Mouse (Mus musculus): ENCODE measurements around the gene Thap4.
A peak's percentile ranks its signal among the peaks of the same experiment; 100 is the strongest.
"Not testable (repeated sequence)": the region's sequence is repeated elsewhere in the genome, so short reads cannot be mapped to it uniquely, and the experiment has no call there.

Gene Thap4

GRCm38 (mm10) chr1:93754573-93755290, at the start of gene Thap4:
Thap4 (minus strand) TSS chr1:93754864.
- ATAC-seq (ENCODE audit: low TSS enrichment) = peak; percentile 89

GRCm38 (mm10) chr1:93803556-93804507, 49.2 kb upstream of the Thap4 start, which contains the start of gene Ing5:
Ing5 (plus strand) TSS chr1:93803965.
- ATAC-seq (ENCODE audit: low TSS enrichment) = peak; percentile 74

- no peak for ATAC-seq (ENCODE audit: low TSS enrichment)
Measured at GRCm38 (mm10) chr1:93802771-93803170, 48.1 kb upstream of the Thap4 start.

DNA sequence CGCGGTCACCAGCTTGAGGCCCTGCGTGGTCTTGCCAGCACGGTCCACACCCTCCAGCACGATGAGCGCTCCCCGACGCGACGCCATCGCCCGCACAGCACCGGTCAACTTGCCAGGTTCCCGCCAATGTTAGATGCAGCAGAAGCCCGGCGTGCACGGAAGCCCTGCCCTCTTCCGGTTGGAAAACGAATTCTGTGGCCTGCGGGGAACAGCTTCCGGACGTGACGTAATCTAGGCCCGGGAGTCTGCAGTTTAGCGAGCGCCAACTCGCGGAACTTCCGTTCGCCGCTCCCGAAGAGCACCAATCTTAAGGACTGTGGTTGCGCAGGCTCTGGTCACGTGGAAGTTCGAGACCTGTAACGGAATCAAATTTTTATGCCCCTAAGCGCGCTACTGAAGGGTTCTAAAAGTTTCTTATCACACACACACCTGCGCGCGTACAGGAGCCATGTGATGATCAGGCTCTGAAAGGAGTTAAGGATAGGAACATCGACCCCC, 47.1 kb upstream of the Thap4 start, which contains the start of gene Dtymk:
TSS of gene Dtymk (minus strand) at position 194 of the 498 bp plus-strand sequence.
- peak; percentile 69 for ATAC-seq (ENCODE audit: low TSS enrichment)

GRCm38 (mm10) chr1:93800670-93801503, 46.2 kb upstream of the Thap4 start:
- ATAC-seq (ENCODE audit: low TSS enrichment) = no peak

DNA sequence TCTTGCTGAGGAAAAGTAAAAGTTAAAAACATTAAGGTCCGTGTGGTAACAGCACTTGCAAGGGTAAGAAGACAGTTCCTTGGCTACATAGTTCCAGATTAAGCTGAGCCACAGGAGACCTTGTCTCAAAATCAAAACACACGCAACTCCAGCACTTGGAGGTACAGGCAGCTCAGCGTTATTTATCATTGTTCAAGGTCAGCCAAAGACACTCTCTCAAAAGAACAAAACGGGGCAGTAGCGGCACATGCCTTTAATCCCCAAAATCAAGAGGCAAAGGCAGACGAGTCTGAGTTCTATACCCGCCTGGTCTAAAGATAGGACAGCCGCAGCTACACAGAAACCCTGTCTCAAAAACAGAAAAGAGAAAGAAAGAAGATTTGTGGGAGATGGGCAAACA, 41.2 kb upstream of the Thap4 start:
- ATAC-seq (ENCODE audit: low TSS enrichment) = peak; percentile 18; the same call in 1 of the 2 replicates

DNA sequence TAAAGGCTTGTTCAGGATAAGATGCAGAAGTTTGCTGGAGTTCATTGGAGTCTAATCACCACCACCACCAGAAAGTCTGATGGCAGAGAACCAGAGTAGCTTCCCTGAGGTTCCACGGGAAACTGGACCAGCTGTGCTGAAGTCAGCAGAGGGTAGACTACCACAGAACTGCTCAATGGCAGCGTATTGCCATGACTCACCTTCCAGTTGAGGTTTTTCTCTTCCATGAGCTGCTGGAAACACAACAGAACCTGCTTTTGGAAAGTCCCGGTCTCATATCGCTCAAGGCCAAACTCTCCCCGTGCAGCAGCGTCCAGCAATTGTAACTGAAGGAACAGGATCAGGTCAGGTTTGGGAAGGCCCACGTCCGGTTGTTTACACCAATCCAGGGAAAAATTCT, 39.9 kb upstream of the Thap4 start:
- ATAC-seq (ENCODE audit: low TSS enrichment) = no peak

- no peak for ATAC-seq (ENCODE audit: low TSS enrichment)
Measured at GRCm38 (mm10) chr1:93786912-93787311, 32.2 kb upstream of the Thap4 start.

- ATAC-seq (ENCODE audit: low TSS enrichment) = no peak
Measured at GRCm38 (mm10) chr1:93776686-93777085, 22.0 kb upstream of the Thap4 start.

DNA sequence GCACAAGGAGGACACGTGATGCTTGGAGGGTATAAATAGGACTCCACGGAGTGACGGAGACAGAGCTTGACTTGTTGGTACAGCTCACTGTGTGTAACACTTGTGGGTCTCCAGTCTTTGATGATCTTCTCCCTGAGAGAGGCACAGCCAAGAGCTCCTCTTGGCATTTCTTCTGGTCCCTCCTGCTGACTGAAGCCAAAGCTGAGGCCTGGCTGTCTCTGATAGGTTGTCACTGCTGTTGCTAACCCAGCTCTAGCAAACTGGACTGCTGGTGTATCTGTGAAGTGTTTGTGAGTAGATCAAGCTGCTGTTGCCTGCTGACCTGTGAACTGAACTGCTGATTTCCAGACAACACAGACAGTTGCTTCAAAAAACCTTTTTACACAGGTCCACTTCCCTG, 15.2 kb upstream of the Thap4 start:
- ATAC-seq (ENCODE audit: low TSS enrichment) = no peak

DNA sequence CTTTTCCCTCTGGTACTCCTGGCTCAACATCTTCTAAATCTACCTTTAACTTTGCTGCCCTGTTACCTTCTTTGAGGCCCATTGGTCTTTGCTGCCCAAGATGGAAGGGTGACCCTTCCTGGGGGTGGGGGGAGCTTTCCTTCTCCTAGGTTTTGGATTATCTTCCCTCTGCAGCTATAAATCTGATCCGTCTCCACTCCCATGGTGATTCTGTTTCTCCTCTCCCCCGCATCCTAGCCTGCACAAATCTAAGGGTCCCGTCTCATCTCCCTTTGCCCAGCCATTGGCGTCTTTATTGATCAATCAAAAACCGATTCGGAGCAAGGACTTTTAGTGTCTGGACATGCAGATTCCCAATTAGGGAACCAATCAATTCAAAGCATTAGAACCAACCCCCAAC, 12.9 kb upstream of the Thap4 start:
- ATAC-seq (ENCODE audit: low TSS enrichment) = no peak

DNA sequence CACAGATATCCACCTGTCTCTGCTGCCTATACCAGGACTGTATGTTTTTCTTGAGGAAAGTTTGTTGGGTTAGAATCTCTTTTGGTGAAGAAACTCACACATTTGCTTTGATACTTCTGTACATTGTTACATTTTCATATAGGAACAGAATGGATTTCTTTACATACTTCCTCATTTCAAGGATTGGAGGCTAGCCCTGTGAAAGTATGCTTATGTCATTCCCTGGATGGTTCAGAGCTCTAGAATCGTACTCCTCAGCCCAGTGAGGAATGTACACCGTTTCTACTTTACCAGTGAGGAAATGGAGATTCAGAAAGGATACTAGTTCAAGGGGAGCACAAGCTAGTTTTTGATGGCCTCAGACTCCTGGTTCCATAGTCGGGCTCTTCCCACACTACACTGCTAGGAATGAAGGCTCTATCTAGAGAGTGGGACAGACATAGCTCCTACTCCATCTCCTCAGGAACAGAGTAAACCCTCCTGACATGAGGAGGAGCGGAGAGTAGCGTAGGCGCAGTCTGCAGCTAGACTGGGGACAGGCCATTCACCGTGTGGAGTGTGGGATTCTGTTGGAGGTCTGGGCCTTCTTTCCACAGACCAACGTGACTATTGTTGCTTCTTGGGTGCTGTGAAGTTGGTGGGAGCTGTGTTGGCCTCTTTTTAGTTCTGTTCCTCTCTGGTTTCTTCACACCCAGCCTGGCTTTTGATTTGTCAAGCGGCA, 10.4 kb upstream of the Thap4 start:
- ATAC-seq (ENCODE audit: low TSS enrichment) = peak; percentile 78

DNA sequence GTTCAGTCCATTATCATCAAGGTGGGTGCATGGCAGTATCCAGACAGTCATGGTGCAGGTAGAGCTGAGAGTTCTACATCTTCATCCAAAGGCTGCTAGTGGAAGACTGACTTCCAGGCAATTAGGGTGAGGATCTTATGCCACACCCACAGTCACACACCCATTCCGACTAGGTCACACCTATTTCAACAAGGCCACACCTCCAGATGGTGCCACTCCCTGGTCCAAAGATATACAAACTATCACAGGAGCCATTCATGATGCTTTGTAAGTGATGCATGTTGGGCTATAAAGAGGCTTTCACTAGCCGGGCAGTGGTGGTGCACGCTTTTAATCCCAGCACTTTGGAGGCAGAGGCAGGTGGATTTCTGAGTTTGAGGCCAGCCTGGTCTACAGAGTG, 8.9 kb upstream of the Thap4 start:
- not testable (repeated sequence) for ATAC-seq (ENCODE audit: low TSS enrichment)

DNA sequence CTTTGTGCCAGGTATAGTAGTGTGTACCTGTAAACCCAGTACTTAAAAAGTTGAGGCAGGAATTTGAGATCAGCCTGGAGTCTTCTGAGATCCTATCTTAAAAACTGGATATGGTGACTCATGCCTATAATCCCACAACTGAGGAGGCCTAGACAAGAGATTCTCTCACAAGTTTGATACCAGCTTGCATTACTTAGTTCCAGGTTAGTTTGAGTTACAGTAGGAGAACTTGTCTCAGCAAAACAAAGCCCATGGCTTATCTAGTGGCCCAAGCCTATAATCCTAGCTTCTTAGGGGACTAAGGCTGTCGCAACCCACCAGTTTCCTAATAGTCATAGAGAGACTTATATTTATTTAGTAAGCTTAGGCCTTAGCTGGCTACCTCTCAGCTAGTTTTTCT, 5.4 kb upstream of the Thap4 start:
- no peak for ATAC-seq (ENCODE audit: low TSS enrichment)

DNA sequence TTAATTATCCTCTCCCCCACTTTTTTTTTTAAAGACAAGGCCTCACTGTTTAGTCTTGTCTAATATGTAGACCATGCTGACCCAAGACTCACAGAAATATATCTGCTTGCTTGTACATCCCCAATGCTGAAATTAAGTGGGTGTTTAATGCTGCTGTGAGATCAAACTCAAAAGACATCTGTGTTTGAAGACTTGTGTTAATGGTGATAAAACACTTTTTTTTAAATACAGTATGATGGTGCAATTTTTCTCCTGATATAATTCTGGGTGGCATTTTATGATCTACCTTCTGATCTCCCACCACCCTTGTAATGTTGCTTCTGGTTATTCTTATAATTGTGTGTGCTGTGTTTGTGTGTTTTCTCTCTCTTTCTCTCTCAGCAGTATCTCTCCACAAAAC, 1.5 kb upstream of the Thap4 start:
- ATAC-seq (ENCODE audit: low TSS enrichment) = no peak

DNA sequence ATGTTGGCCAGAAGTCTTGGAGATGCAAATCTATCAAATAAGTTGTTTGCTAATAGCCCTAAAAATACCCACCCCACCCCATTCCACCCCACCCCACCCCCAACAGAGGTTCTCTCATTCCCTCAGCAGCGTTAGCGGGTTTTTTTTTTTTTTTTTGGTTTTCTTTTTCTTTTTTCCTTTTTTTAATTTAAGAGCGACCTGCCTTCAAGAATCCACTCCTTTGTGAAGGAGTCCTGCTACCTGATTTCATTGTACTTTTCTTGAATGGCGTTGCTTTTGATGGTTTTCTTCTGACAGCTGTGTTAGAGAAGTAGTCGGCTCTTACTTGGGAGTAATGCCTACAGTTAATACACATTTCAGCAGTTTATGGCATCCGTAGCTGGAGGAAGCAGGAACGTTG, 954 bp upstream of the Thap4 start:
- no peak for ATAC-seq (ENCODE audit: low TSS enrichment)

DNA sequence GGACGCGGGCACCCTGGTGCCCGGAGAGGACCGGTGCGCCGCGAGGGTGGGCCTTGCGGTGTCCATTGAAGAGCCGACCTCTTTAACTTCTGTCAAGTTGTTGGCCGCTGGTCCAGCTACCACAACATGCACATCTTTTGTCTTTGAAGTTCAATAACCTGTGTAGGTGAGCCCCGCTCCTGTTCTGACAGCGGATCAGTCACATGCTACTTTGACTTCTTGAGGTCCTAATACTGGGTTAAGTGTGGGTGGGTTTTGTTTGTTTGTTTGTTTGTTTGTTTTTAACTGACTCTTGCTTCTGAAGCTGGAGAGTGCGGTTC, 587 bp upstream of the Thap4 start:
- no peak; the same call in 1 of the 2 replicates for ATAC-seq (ENCODE audit: low TSS enrichment)

GRCm38 (mm10) chr1:93753911-93754572, 622 bp downstream of the Thap4 start:
- ATAC-seq (ENCODE audit: low TSS enrichment) = peak; percentile 29

GRCm38 (mm10) chr1:93751290-93751689, 3.4 kb downstream of the Thap4 start, which contains the start of gene Atg4b:
Atg4b (plus strand) TSS chr1:93751500.
- no peak for ATAC-seq (ENCODE audit: low TSS enrichment)

DNA sequence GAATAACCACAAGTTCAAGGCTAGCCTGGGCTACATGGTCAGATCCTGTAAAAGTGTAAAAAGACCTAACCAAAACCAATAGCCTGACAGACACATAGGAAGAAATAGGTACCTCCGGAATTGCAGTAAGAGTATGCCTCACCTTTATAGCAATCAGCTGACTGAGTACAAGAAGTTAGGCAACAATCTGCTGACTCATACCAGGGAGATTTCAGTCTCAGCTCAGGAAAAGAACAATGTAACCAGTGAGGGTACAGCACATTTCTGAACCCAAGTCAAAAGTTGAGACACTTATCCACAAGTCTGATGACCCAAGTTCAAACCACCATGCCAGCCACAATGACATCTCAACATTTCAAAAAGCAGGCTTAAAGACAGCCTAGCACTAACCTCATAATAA, 6.1 kb downstream of the Thap4 start:
- no peak for ATAC-seq (ENCODE audit: low TSS enrichment)

Data from frontal cortex, adult (tissue).